ENCODE assay signal across 17 mouse cellular contexts in genomic region chr12:70775609-70776008, GRCm38 (mm10). TPM values are rescaled to one million over a fixed set of nuclear protein-coding genes. Genes with fewer than 3 reads are reported as not detected.
DNase-seq lines count a peak whose midpoint lies in the region; ATAC-seq lines count a peak whose summit lies in the region.
"Had no signal": no experiment of that assay in that cellular context is flagged by ENCODE, and none has a peak within 500 bp of the region (broad histone marks: within the 10 kb centered on the region; RNA-seq: fewer than 3 reads in every experiment).

No protein-coding gene starts in this region.

- no peaks in the 10 kb centered on the region for H3K27me3 ChIP-seq in neural tube, embryonic 11.5 days (ENCODE audit: control insufficient read depth, insufficient read depth, low read length)
- no peaks in the 10 kb centered on the region for H3K27me3 ChIP-seq in intestine, embryonic 14.5 days (replicated peaks; ENCODE audit: control insufficient read depth, insufficient read depth, low read length)
- H3K27me3 ChIP-seq: forebrain, embryonic 13.5 days; heart, embryonic 13.5 days; neural tube, embryonic 13.5 days had no signal

- no peaks in the 10 kb centered on the region for H3K36me3 ChIP-seq in neural tube, embryonic 11.5 days (ENCODE audit: control insufficient read depth, insufficient read depth, low read length)
- no peaks in the 10 kb centered on the region for H3K36me3 ChIP-seq in intestine, embryonic 14.5 days (ENCODE audit: control insufficient read depth, insufficient read depth, low read length)
- H3K36me3 ChIP-seq: heart, embryonic 13.5 days; midbrain, embryonic 10.5 days; neural tube, embryonic 13.5 days had no signal

- no peak overlapping the region for H3K9ac ChIP-seq in neural tube, embryonic 11.5 days (ENCODE audit: low read length)
- no peak overlapping the region for H3K9ac ChIP-seq in intestine, embryonic 14.5 days (ENCODE audit: low read length)
- H3K9ac ChIP-seq: forebrain, embryonic 13.5 days; neural tube, embryonic 13.5 days had no signal

- WGBS in neural tube, embryonic 11.5 days: 92% methylated on average over 8 of the region's 8 CpGs
- 71% methylated on average over 8 of the region's 8 CpGs for WGBS in intestine, embryonic 14.5 days

- intact Hi-C loops in left cerebral cortex, postnatal 14 days (cut with DNase I): no loop called here

- no peak overlapping the region for H3K4me2 ChIP-seq in neural tube, embryonic 11.5 days (ENCODE audit: low read depth)
- no peak overlapping the region for H3K4me2 ChIP-seq in intestine, embryonic 14.5 days (ENCODE audit: low read length)
- H3K4me2 ChIP-seq: forebrain, embryonic 13.5 days; heart, embryonic 13.5 days; neural tube, embryonic 13.5 days had no signal

- no peak for ATAC-seq in neural tube, embryonic 11.5 days (ENCODE audit: insufficient read depth, low FRiP score, low TSS enrichment)
- peak; percentile 53 for ATAC-seq in intestine, embryonic 14.5 days (replicated peaks; ENCODE audit: low FRiP score, low TSS enrichment, low read depth)
- ATAC-seq: forebrain, embryonic 13.5 days had no signal

- no peak overlapping the region for H3K27ac ChIP-seq in neural tube, embryonic 11.5 days (ENCODE audit: low read depth, low read length)
- H3K27ac ChIP-seq in intestine, embryonic 14.5 days (ENCODE audit: low read depth): no peak overlapping the region
- H3K27ac ChIP-seq: forebrain, embryonic 13.5 days; midbrain, embryonic 10.5 days; neural tube, embryonic 13.5 days had no signal

- no peak overlapping the region for H3K4me3 ChIP-seq in neural tube, embryonic 11.5 days (ENCODE audit: low read depth, low read length)
- no peak overlapping the region for H3K4me3 ChIP-seq in intestine, embryonic 14.5 days (ENCODE audit: low read depth, low read length)
- H3K4me3 ChIP-seq: forebrain, embryonic 13.5 days; heart, embryonic 13.5 days; midbrain, embryonic 10.5 days; neural tube, embryonic 13.5 days had no signal

- H3K9me3 ChIP-seq in neural tube, embryonic 11.5 days (ENCODE audit: control insufficient read depth, low read length): no peaks in the 10 kb centered on the region
- no peaks in the 10 kb centered on the region for H3K9me3 ChIP-seq in intestine, embryonic 14.5 days (ENCODE audit: control insufficient read depth, low read length)
- H3K9me3 ChIP-seq: forebrain, embryonic 13.5 days; heart, embryonic 13.5 days; midbrain, embryonic 10.5 days; neural tube, embryonic 13.5 days had no signal

- peak; percentile 4 for DNase-seq in neural tube, embryonic 11.5 days (ENCODE audit: low spot score)
- DNase-seq in neural tube, embryonic 10.5 days (ENCODE audit: extremely low spot score, low spot score): no peak
- peak; percentile 57 for DNase-seq in intestine, embryonic 14.5 days (ENCODE audit: low spot score)
- peak; percentile 25 for DNase-seq in lung, postnatal 14 days
- peak; percentile 65 for DNase-seq in testis, postnatal 14 days (ENCODE audit: low spot score)
- no peak for DNase-seq in left cerebral cortex, postnatal 14 days (ENCODE audit: low spot score in 2 of 2)
- DNase-seq in kidney, postnatal 14 days: no peak
- DNase-seq: adrenal gland, postnatal 10 days; cerebellum, adult 11 months; cerebellum, postnatal 14 days; gastrocnemius, postnatal 36 days; layer of hippocampus, postnatal 36 days; right cerebral cortex, postnatal 4 days had no signal

- no peaks in the 10 kb centered on the region for H3K4me1 ChIP-seq in neural tube, embryonic 11.5 days (ENCODE audit: control insufficient read depth, insufficient read depth, low read length)
- no peaks in the 10 kb centered on the region for H3K4me1 ChIP-seq in intestine, embryonic 14.5 days (replicated peaks; ENCODE audit: control insufficient read depth, insufficient read depth, low read length)
- H3K4me1 ChIP-seq: forebrain, embryonic 13.5 days; midbrain, embryonic 10.5 days; neural tube, embryonic 13.5 days had no signal

RNA-seq across cellular contexts. Expression of gene Frmd6, which starts 49.7 kb away (rescaled TPM):
- polyA plus RNA-seq in neural tube, embryonic 11.5 days (2014; fragmentation: Nextera tagmentation; extraction: Ambion mirVana): 27.8 and 28.5 TPM in 2 replicates
- 17.5 and 20.4 TPM in 2 replicates for polyA plus RNA-seq in intestine, embryonic 14.5 days (2014; fragmentation: Nextera tagmentation; extraction: Ambion mirVana)
- 10 to 100 TPM; 20.8 to 28.5 TPM for total RNA-seq in left cerebral cortex, postnatal 14 days (2021)

Comparison
In these comparisons a context has a peak if more than half of its experiments do, and no peak if none do; other contexts are left out.
1. DNase-seq: peak in neural tube, embryonic 11.5 days (single experiment), intestine, embryonic 14.5 days (single experiment), lung, postnatal 14 days (single experiment) and testis, postnatal 14 days (single experiment); none in neural tube, embryonic 10.5 days (single experiment), left cerebral cortex, postnatal 14 days (0 of 2) and kidney, postnatal 14 days (single experiment).